Mouse (Mus musculus) kidney, postnatal 4 days (tissue): ENCODE results near the gene Kif16b.

ENCODE experiments used
- DNase-seq, 2 experiments: peaks; one replicate each; pipeline ENCODE4 v3.0.0; 2021; ENCODE audit warnings: mixed read lengths in 2 of 2

Gene Kif16b

DNA sequence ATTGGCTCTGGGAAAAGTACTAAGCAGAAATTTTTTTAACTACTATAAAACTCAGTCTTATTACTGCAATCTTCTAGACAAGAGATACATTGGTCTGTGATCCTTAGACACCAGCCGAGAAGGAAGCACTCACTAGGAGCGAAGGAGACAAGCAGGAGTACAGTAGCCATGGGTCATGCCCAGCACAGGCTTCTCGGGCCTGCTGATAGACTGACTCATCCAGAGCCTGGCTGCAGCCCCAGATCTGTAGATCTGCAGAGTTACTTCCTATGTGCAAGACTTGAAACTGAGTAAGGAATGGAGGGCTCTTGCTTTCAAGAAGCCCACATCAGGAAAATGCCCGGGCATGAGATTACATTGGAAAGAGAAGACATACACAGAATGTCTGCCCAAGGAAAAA, 169.0 kb downstream of the Kif16b start:
- DNase-seq = no peak

DNA sequence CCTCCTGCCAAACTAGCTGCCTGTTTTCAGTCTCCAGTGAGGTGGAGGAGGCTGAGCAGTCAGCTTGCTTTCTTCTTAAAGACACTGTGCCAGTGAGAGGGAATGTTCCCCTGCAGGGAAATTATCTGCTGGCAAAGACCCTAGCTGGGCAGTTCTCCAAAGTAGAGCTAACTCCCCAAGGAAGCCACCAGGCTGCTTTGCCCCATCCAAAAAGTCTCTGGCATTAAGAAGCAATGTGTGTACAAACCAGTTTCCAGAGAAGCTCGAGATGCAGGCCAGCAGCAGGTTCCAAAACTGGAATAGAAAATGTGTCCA, 169.6 kb downstream of the Kif16b start:
- DNase-seq = no peak

DNA sequence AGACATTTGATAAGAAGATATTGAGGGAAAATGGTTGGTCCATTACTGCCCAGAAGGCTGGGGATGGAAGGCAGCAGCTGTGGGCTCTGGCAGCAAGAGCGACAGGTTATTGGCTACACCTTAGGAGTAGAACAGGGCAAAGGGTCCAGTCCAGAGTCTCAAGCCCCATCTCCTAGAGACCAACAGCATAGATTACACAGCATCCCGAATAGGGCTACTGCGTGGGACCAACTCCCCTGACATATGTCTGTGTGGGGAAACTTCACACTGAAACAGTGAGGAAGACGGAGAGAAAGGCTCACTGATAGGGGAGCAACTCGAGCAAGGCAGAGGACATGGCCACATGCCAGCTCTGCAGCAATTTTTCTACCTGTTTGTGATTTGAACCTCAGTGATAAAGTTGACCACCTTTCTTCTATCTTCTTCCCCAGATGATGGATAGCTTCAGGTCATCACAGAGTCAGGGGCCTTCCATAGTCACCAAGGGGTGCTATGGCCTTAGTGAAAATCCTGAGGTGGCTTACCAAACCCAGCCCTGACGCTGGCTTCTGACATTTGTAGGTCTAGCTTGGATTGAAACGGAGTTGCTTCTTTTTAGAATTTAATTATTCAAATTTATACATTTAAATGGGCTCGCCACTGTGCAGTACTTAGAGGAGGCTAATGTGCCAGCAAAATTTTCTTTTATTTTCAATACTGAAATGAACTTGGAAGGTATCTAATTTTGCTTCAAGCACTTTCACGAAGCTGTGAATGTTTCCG, 170.1 kb downstream of the Kif16b start:
- no peak for DNase-seq

DNA sequence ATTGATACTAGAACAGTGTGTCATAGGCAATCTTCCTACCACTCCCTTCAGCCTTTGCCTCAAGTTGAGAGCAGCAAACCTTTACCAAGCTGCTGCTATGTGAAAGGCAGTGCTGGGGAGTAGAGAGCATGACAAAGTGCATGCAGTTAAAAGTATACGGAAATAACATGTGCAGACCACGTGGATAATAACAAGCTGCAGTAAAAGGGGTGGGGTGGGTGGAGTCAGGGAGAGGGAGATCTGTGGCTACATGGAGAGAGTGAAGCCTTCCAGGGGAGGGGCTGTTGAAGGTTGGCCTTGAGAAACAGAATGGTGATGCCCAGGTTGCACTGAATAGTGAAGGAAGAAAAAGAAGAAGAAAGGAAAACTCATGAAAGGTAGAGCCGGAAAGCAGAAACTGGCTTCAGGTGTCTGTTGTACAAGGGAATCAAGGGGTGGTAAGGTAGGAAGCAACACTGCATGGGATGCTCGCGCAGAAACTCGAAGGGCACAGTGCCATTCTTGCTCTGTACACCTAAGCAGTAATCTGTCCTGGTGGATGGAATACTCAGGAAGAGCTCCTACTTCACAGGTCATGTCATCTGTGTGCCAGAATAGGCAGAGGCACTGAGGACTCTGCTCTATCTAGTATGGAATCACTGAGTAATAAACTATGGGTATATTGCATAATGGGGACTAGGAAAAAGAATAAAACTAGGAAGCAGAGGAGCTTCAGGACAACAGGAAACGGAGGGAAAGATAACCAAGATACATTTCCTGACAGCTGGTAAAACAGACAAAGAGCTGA, 176.9 kb downstream of the Kif16b start:
- DNase-seq = no peak

DNA sequence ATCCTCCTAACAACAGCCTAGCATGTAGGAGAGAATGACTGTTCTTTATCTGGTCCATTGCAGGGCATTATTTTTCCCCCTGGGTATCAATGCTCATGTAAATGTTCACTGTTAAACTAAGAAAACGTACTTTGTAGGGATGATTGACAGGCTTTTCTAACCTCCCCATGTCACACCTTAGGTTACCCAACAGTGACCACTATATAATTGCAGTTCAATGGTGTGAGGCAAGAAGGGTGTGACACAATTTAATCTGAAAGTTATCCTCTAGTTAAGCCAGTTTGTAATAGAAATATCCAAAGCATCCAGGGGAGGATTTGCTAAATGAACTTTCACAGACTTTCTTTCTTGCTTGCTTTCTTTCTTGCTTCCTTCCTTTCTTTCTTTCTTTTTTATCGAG, 181.2 kb downstream of the Kif16b start:
- DNase-seq = no peak

DNA sequence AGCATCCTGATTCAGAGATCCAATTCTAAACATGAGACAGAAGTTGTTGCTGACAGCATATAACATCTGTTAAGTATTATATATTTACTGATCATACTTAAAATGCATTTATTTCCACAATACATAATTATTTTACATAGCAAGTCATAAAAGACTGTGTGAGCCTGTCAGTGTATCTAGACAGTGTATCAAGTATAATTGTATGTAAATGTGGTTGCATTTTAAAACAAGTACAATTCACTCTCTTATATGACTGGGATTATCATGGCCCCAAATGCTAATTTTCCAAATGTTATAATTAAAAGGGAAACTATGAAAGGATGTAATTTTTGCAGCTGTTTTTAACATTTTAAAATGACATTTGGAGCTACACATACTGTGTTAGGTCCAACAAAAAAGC, 182.3 kb downstream of the Kif16b start:
- DNase-seq = no peak

DNA sequence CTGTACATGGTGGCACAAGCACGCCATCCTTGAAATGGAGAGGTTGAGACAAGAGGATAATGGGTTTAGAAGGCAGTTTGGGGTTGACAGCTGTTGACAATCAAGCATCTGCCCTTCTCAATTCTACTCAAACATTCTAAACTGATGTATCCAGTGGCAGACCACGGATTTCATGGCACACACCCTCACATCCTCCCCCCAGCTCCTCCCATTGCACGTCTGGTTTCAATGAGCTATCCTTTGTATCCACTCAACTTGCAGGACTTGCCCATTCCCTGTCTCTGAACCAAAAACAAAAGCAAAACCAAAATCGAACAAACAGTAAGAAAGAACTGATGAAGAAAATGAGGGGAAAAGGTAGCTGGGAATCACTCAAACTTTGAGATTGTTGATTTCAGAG, 183.7 kb downstream of the Kif16b start:
- DNase-seq = no peak

DNA sequence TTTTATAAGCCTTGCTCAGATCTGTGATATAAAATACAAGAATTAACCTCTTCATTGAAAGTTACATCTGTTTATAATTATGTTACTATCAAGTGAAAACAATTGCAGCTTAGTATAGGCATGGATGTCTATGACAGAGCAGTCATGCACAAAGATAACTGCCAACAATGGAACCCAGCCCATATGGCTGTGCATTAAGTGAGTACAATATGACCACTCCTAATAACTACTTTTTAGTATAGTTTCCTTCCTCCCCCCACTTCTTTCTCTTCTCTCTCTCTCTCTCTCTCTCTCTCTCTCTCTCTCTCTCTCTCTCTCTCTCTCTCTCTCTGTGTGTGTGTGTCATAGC, 185.4 kb downstream of the Kif16b start:
- no peak for DNase-seq

DNA sequence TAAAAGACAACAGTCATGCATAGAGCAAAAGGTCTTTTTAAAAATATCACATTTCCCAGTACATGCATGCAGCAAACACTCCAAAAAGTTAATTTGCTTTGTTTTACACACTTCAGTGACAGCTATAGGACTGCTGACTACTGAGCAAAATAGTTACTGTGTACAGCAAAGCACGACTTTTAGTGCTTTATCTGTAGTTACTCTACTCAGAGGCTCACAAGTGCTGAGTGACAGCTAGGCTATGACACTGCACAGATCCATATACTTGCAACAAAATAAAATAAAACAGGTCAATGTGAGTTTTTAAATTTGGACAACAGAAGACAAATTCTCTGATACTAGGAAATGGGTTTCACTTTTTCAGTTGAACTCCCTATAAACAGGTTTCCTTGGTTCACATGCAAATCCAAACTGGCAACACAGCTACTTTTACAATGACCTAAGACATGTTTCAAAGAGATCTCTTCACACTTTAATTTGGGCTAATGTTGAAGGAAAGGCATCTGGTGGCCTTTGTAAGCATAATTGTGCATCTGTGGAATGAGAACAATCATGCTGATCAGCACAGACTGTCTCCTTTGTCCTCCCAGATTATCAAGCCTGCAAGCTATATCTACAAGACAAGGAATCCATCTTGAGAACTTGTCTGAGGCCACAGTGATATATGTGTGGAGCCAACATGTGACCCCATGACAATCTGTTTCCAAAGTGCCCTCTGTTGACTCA, 186.0 kb downstream of the Kif16b start:
- no peak for DNase-seq

DNA sequence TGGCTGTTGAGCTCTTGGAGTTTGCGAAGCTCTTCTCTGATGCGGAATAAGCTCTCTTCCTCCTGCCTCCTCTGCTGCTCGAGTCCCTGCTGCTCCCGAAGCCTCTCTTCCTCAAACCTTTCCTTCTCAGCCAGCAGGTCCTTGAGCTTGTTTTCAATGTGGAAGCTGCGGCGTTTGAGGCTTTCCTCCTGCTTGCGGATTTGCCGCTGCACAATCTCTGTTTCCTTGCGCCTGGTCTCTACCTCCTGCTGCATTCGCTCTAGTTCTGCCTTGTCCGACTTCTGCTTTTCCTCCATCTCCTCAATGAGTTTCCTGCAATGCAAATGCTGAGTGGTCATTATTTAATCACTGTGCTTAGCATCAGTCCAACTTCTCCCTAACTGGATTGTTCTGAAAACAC, 188.6 kb downstream of the Kif16b start:
- DNase-seq = no peak

DNA sequence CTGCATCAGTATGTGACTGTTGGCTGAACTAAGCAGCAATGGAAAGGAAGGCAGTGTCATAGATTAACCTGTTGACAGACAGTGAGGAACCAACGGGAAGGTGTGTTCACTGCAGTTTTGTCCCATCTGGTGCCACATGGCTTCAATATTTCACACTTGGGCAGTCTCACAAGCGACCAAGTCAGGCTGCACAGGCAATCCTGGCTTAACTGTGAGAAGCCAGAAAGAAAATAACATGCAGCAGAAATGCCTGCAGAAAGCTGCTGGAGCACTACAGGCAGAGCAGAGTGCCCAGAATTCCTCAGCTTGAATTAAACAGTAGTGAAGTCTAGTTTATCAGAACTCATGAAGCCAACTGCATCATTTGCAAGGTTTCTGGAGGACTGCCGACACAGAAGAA, 192.0 kb downstream of the Kif16b start:
- DNase-seq = no peak

DNA sequence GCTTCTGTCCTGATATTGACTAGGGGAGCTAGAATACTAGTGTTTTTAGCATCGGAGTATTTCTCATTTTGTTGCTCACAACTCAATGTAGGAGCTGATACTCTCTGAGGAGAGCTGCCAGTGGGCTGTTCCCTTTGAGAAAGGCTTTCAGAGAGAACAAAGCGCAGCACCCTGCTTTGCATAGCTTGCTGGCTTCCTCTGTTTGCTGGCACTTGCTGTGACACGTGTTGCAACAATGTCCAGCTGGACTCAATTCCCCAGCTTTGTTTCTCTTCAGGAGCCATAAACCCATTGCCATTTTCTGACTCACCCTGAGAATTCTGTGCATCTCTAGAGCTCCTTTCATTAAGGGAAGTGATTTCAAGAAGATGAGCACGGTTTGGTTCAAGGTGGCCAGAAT, 200.6 kb downstream of the Kif16b start:
- DNase-seq = no peak

DNA sequence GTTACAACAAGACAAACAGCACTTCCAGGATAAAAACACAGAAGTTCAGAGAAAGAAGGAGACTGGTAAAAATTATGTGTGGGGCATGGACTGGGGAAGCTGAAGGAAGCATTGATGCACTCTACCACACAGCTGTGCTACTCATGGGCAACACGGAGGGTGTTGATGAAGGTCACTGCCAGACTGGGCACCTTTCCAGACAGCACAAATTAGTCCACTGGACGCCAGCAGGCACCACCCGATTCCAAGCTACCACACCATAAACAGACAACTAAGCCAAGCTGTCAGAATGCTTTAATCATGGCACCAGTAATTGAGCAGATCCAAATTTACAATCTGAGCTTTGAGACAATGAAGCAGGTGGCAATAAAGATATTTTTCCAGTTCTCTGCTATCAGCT, 202.7 kb downstream of the Kif16b start:
- DNase-seq = no peak

DNA sequence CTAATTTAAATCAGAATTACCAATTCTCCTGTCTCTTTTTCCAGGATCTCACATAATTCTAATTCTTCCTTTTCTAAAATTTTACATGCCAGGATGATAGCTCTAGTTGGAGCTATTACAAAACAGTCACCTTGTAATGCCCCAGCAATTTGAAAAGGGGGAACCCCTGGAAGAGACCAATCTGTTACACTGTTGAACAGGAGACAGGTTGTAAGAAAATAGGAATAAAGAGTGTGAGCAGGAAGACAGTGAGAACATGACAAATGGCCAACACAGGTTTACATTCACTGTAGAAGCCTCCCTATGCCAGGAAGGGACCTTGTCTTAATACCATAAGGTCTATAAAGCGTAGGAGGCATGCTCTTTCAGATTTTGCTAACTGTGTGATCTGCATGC, 206.4 kb downstream of the Kif16b start:
- no peak for DNase-seq

DNA sequence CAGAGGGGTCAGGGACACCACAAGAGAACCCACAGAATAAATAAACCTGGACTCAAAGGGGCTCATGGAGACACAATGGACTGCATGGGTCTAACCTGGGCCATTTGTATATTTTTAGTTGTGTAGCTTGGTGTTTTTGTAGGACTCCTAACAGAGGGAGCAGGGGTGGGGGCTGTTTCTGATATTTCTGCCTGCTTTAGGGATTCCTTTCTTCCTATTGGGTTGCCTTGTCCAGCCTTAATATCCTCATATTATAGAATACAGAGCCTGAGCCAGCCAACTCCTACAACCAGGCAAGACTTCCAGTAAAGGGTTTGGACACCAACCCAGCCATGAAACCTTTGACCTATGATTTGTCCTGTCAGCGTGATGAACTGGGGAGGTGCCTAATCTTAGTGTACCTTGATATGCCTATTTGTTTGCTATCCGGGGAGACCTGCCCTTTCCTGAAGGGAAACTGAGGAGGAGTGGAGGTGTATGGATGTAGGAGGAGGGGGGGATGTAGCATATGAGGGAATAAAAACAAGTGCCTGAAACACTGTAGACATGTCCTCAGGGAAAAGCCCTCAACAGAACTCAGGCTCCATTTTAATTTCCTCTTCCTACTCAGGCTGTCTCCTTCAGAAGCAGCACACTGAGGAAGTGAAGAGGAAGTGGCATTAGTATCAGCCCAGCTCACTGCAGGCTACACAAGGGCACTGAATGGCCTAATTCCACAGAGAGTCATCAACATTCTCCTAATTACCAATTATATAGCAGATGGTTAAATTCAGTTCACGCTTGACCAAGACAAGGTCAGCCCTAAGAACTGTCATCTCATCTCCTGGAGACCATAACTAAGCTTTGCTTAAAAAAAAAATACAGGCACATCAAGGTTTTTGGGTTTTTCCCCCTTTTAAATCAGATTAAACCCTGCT, 207.1 kb downstream of the Kif16b start:
- no peak for DNase-seq

DNA sequence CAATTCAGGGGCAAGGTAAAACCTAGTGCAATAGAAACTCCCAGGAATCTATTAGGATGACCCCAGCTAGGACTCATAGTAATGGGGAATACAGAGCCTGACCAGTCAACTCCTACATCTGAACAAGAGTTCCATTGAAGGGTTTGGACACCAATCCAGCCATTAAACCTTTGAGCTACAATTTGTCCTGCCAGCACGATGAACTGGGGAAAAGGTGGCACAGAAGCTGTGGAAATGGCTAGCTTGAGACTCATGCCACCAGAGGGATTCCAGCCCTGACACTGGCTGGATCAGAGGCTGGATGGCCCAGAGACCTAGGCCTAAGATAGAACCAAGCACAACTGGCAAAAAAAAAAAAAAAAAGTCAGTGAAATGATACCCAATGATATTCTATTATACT, 207.9 kb downstream of the Kif16b start:
- no peak for DNase-seq

DNA sequence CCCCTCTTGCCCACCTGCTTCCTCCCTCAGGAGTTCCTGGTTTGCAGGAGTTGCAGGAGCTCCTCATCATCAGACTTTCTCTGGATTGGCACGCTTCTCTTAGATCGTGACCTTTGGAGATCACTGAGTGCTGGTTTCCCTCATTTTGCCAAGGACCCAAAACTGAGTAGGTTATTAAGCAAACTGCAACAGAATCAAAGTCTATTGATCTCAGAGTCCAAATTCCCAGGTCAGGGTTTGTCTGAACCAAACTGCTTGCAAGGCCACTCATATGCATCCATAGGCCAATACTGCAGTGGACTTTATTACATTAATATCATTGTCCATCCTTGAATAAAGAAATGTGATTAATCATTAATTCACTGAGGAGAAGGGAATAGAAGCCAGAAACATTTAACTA, 211.8 kb downstream of the Kif16b start:
- no peak for DNase-seq

DNA sequence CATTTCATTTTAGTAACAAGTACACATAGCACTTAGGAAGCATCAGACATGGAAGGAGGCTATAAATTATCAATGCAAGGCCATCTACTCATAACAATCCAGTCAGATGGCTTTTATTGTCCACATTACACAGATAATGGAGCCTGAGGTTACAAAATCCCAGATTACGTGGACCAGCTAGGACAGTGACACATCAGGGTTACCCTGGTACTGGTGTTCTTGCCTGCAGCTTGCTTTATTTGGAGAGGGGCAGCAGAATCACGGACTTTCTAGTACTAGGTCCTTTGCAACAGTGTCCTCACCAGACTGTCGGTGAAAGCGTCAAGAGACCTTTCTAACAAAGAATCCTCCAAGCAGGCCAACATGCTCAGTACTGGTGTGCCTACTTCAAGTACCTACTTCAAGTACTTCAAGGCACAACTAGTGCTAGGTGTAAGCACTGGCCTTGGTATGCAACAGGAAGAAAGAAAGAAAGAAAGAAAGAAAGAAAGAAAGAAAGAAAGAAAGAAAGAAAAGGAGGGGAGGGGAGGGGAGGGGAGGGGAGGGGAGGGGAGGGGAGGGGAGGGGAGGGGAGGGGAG, 213.3 kb downstream of the Kif16b start:
- DNase-seq = no peak

DNA sequence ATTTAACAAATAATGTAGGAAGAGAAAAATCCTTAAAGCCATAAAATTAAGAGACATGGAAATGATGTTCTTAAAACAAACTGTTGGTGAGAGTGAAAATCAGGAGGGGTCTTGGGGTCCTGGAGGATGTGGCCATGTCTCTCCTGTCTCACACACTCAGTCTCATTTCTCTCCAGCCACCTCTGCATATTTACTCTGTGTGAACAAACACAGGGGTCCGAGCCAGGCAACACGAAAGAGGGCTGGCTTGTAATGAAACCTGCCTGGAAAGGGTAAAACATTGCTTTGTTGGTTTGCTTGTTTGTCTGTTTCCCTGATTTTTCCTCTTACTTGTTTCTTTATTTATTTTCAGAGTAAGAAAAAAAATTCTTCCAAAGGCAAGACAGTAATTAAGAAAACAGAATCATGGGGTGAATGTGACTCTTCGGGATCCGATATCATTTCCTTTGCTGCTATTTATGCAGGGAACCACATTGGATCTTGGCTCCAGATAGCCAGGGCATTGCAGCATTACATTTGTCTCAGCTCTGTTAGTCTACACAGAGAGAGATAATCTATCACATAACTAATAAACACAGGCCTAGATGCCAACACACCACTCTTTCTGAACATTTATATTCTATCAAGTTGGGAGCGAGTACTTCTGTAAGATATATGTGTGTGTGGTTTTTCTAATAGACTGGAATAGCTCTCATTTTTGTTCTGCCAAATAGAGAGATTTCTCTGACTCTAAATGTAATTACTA, 218.2 kb downstream of the Kif16b start:
- no peak for DNase-seq

DNA sequence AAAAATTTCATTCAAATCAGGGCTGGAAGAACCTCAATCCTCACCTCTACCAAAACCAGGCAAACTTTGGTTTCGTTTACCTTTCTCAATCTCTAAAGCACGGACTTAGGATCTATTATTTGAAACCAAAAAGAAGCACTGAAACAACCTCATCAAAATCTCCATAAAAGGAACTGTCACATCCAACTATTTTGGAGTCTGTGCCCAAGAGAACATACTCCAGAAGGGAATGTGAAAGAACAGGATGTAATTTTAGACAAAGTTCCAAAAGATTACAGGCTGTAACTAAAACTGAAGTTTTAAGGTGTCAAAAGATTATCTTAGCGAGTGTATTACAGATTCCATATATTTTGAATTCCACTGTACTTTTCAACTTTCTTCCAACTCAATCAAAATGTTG, 232.9 kb downstream of the Kif16b start:
- DNase-seq = no peak

DNA sequence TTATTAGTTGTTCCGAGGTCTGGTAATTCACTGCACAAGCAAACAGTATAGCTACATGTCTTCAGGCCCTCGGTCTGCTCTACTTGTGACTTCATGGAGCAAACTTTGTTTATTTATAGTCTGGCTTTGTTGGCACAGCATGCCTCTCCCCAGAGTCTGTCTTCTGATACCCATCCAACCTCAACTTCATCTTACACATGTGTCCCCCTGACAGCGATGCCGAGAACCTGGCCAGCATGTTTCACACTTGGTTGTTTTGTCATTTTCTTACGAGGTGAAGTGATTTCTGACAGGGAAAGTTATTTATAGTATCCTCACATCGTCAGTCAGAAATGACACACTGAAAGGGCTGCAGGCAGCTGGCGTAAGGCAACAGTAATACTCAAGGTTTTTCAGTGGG, 249.7 kb downstream of the Kif16b start:
- no peak for DNase-seq

DNA sequence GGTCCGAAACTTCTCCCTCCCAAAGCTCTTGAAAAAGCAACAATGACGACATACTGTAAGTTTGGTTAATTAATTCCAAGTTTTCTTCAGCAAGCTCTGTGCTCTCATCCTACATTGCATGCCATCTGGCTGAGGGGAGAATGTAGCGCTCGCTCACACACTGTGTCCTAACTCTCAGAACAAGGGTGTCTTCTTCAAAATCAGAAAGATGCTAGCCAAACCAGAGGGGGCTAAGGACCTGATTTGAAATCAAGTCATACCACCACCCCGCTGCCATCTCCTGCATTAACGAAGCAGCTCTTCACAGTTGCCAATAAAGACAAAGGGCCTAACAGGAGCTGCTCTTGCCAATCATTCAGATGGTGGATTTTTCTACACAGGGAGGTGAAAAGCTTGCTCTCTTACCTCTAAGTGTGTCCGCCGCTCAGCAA, 253.3 kb downstream of the Kif16b start:
- DNase-seq = no peak
